Mouse (Mus musculus): ENCODE results near the gene Zar1l. TPM values are rescaled to one million over a fixed set of nuclear protein-coding genes. Genes with fewer than 3 reads are reported as not detected.

The Zar1l gene
- polyA plus RNA-seq (2012; rRNA removed) = not detected in 2 replicates

GRCm38 (mm10) chr5:150518064-150518463 lies at the start of gene Zar1l:
TSS of gene Zar1l (minus strand) at chr5:150518164.
- TF ChIP-seq POLR2A (IDR thresholded peaks at IDR 0.05; ENCODE audit: low read depth, low read length) (no peak), CTCF (conservative IDR thresholded peaks at IDR 0.05; ENCODE audit: insufficient read depth, insufficient read length, low read depth, low read length) (no peak)
- WGBS = 53% methylated on average over 4 of the region's 4 CpGs
- Histone ChIP-seq H3K4me3 (ENCODE audit: insufficient read depth, low read depth, low read length) (no peak within 1 kb of the TSS), H3K4me1 (ENCODE audit: control insufficient read depth, insufficient read depth, low read length) (no peaks in the 10 kb centered on the region), H3K27me3 (replicated peaks; ENCODE audit: control insufficient read depth, insufficient read depth, low read length) (no peaks in the 10 kb centered on the region), H3K36me3 (ENCODE audit: control insufficient read depth, insufficient read depth, low read length) (no peaks in the 10 kb centered on the region), H3K27ac (ENCODE audit: insufficient read depth, low read depth, low read length) (no peak within 1 kb of the TSS)
- no peak for DNase-seq

GRCm38 (mm10) chr5:150566971-150567370 lies 49.0 kb upstream of the Zar1l start:
- H3K27me3 ChIP-seq (replicated peaks; ENCODE audit: control insufficient read depth, insufficient read depth, low read length) = no peaks in the 10 kb centered on the region
- H3K4me1 ChIP-seq (ENCODE audit: control insufficient read depth, insufficient read depth, low read length) = no peaks in the 10 kb centered on the region
- H3K4me3 ChIP-seq (ENCODE audit: insufficient read depth, low read depth, low read length) = no peak overlapping the region
- H3K27ac ChIP-seq (ENCODE audit: insufficient read depth, low read depth, low read length) = no peak overlapping the region
- DNase-seq = no peak
- 92% methylated on average over 5 of the region's 5 CpGs for WGBS
- TF ChIP-seq POLR2A (IDR thresholded peaks at IDR 0.05; ENCODE audit: low read depth, low read length) (no peak), CTCF (conservative IDR thresholded peaks at IDR 0.05; ENCODE audit: insufficient read depth, insufficient read length, low read depth, low read length) (no peak)
- no peaks in the 10 kb centered on the region; the same call in 1 of the 2 replicates for H3K36me3 ChIP-seq (ENCODE audit: control insufficient read depth, insufficient read depth, low read length)

- H3K4me1 ChIP-seq (ENCODE audit: control insufficient read depth, insufficient read depth, low read length) = no peaks in the 10 kb centered on the region
- H3K36me3 ChIP-seq (ENCODE audit: control insufficient read depth, insufficient read depth, low read length) = no peaks in the 10 kb centered on the region; the same call in 1 of the 2 replicates
- no peaks in the 10 kb centered on the region for H3K27me3 ChIP-seq (replicated peaks; ENCODE audit: control insufficient read depth, insufficient read depth, low read length)
- no peak for DNase-seq
- no peak overlapping the region for H3K4me3 ChIP-seq (ENCODE audit: insufficient read depth, low read depth, low read length)
- WGBS = 51% methylated on average over 3 of the region's 3 CpGs
- H3K27ac ChIP-seq (ENCODE audit: insufficient read depth, low read depth, low read length) = no peak overlapping the region
- TF ChIP-seq CTCF (conservative IDR thresholded peaks at IDR 0.05; ENCODE audit: insufficient read depth, insufficient read length, low read depth, low read length) (no peak), POLR2A (IDR thresholded peaks at IDR 0.05; ENCODE audit: low read depth, low read length) (no peak)
Measured at GRCm38 (mm10) chr5:150566226-150566625, 48.3 kb upstream of the Zar1l start.

GRCm38 (mm10) chr5:150564426-150564825 lies 46.5 kb upstream of the Zar1l start:
- H3K4me1 ChIP-seq (ENCODE audit: control insufficient read depth, insufficient read depth, low read length) = no peaks in the 10 kb centered on the region
- no peak for DNase-seq
- no peaks in the 10 kb centered on the region for H3K27me3 ChIP-seq (replicated peaks; ENCODE audit: control insufficient read depth, insufficient read depth, low read length)
- WGBS = 95% methylated on average over 6 of the region's 6 CpGs
- H3K36me3 ChIP-seq (ENCODE audit: control insufficient read depth, insufficient read depth, low read length) = no peaks in the 10 kb centered on the region; the same call in 1 of the 2 replicates
- H3K4me3 ChIP-seq (ENCODE audit: insufficient read depth, low read depth, low read length) = no peak overlapping the region
- no peak overlapping the region for H3K27ac ChIP-seq (ENCODE audit: insufficient read depth, low read depth, low read length)
- TF ChIP-seq POLR2A (IDR thresholded peaks at IDR 0.05; ENCODE audit: low read depth, low read length) = no peak
- TF ChIP-seq CTCF (conservative IDR thresholded peaks at IDR 0.05; ENCODE audit: insufficient read depth, insufficient read length, low read depth, low read length) = no peak

GRCm38 (mm10) chr5:150561783-150562182 lies 43.8 kb upstream of the Zar1l start:
- no peak overlapping the region for H3K27ac ChIP-seq (ENCODE audit: insufficient read depth, low read depth, low read length)

GRCm38 (mm10) chr5:150561376-150561775 lies 43.4 kb upstream of the Zar1l start:
- Histone ChIP-seq H3K27ac (ENCODE audit: insufficient read depth, low read depth, low read length) (no peak overlapping the region), H3K4me1 (ENCODE audit: control insufficient read depth, insufficient read depth, low read length) (no peaks in the 10 kb centered on the region), H3K4me3 (ENCODE audit: insufficient read depth, low read depth, low read length) (no peak overlapping the region), H3K27me3 (replicated peaks; ENCODE audit: control insufficient read depth, insufficient read depth, low read length) (no peaks in the 10 kb centered on the region), H3K36me3 (ENCODE audit: control insufficient read depth, insufficient read depth, low read length) (no peaks in the 10 kb centered on the region)
- no peak for DNase-seq
- TF ChIP-seq POLR2A (IDR thresholded peaks at IDR 0.05; ENCODE audit: low read depth, low read length) (no peak), CTCF (conservative IDR thresholded peaks at IDR 0.05; ENCODE audit: insufficient read depth, insufficient read length, low read depth, low read length) (no peak)

More at GRCm38 (mm10) chr5:150561783-150562182, 43.8 kb upstream of the Zar1l start:
- TF ChIP-seq POLR2A (IDR thresholded peaks at IDR 0.05; ENCODE audit: low read depth, low read length) (no peak), CTCF (conservative IDR thresholded peaks at IDR 0.05; ENCODE audit: insufficient read depth, insufficient read length, low read depth, low read length) (no peak)
- Histone ChIP-seq H3K27me3 (replicated peaks; ENCODE audit: control insufficient read depth, insufficient read depth, low read length) (no peaks in the 10 kb centered on the region), H3K4me3 (ENCODE audit: insufficient read depth, low read depth, low read length) (no peak overlapping the region), H3K4me1 (ENCODE audit: control insufficient read depth, insufficient read depth, low read length) (no peaks in the 10 kb centered on the region), H3K36me3 (ENCODE audit: control insufficient read depth, insufficient read depth, low read length) (no peaks in the 10 kb centered on the region)
- no peak for DNase-seq
- WGBS = 86% methylated on average over 5 of the region's 5 CpGs

GRCm38 (mm10) chr5:150560851-150561250 lies 42.9 kb upstream of the Zar1l start:
- DNase-seq = no peak
- Histone ChIP-seq H3K36me3 (ENCODE audit: control insufficient read depth, insufficient read depth, low read length) (no peaks in the 10 kb centered on the region), H3K27me3 (replicated peaks; ENCODE audit: control insufficient read depth, insufficient read depth, low read length) (no peaks in the 10 kb centered on the region), H3K27ac (ENCODE audit: insufficient read depth, low read depth, low read length) (no peak overlapping the region), H3K4me1 (ENCODE audit: control insufficient read depth, insufficient read depth, low read length) (no peaks in the 10 kb centered on the region), H3K4me3 (ENCODE audit: insufficient read depth, low read depth, low read length) (no peak overlapping the region)
- TF ChIP-seq CTCF (conservative IDR thresholded peaks at IDR 0.05; ENCODE audit: insufficient read depth, insufficient read length, low read depth, low read length) = no peak
- no peak for TF ChIP-seq POLR2A (IDR thresholded peaks at IDR 0.05; ENCODE audit: low read depth, low read length)
- WGBS = 95% methylated on average over 5 of the region's 5 CpGs

All from kidney, adult 2 months (tissue).